Mouse (Mus musculus) limb, embryonic 12.5 days (tissue): Measurements from ENCODE around the gene Cemip. TPM values are rescaled to one million over a fixed set of nuclear protein-coding genes. Genes with fewer than 3 reads are reported as not detected.

Experiments used
- ATAC-seq: fragments of 200-750 bp; cut with Nextera tagmentation; 2 replicates; pipeline ENCODE4 v1.8.0; 2017; ENCODE audit warnings: low read depth, moderate TSS enrichment; ENCODE audit not compliant: insufficient number of reproducible peaks, insufficient read depth, low FRiP score, low TSS enrichment
- H3K27ac ChIP-seq: fragments of 300-500 bp; sonication (generic); 2 replicates; pipeline ENCODE4 v1.5.1; 2016; ENCODE audit warnings: mild to moderate bottlenecking, moderate library complexity
- H3K27me3 ChIP-seq: fragments of 300-500 bp; sonication (generic); 2 replicates; pipeline ENCODE4 v1.6.1; 2016; ENCODE audit warnings: mild to moderate bottlenecking, moderate library complexity
- H3K36me3 ChIP-seq: fragments of 300-500 bp; sonication (generic); 2 replicates; pipeline ENCODE4 v1.6.1; 2016; ENCODE audit warnings: mild to moderate bottlenecking, moderate library complexity
- H3K4me1 ChIP-seq: fragments of 300-500 bp; sonication (generic); replicated peaks from 2 replicates; pipeline ENCODE4 v1.6.1; 2016
- H3K4me2 ChIP-seq: fragments of 300-500 bp; sonication (generic); 2 replicates; pipeline ENCODE4 v1.6.1; 2016; ENCODE audit warnings: mild to moderate bottlenecking, moderate library complexity
- H3K4me3 ChIP-seq: fragments of 300-500 bp; sonication (generic); replicated peaks from 2 replicates; pipeline ENCODE4 v1.5.1; 2016; ENCODE audit warnings: mild to moderate bottlenecking
- H3K9ac ChIP-seq: fragments of 300-500 bp; sonication (generic); replicated peaks from 2 replicates; pipeline ENCODE4 v1.6.1; 2016; ENCODE audit warnings: mild to moderate bottlenecking, moderate library complexity
- H3K9me3 ChIP-seq: fragments of 300-500 bp; sonication (generic); 2 replicates; pipeline ENCODE4 v1.6.1; 2016; ENCODE audit warnings: mild to moderate bottlenecking, moderate library complexity
- WGBS: fragments of 180-500 bp; shearing (Covaris S2); methylation state at CpG from one replicate; pipeline ENCODE4 v1.1.7; 2016; 5-methylcytosine and 5-hydroxymethylcytosine counted together
- polyA plus RNA-seq: library from polyadenylated mRNA; unstranded; fragments of >200 nt; fragmentation: Nextera tagmentation; extraction: Ambion mirVana; gene quantifications from 2 replicates; pipeline ENCODE4 v1.2.1, GENCODE M21; 2016

Gene Cemip
- polyA plus RNA-seq, 1 experiment from 2014 or later: 0.05 TPM

DNA sequence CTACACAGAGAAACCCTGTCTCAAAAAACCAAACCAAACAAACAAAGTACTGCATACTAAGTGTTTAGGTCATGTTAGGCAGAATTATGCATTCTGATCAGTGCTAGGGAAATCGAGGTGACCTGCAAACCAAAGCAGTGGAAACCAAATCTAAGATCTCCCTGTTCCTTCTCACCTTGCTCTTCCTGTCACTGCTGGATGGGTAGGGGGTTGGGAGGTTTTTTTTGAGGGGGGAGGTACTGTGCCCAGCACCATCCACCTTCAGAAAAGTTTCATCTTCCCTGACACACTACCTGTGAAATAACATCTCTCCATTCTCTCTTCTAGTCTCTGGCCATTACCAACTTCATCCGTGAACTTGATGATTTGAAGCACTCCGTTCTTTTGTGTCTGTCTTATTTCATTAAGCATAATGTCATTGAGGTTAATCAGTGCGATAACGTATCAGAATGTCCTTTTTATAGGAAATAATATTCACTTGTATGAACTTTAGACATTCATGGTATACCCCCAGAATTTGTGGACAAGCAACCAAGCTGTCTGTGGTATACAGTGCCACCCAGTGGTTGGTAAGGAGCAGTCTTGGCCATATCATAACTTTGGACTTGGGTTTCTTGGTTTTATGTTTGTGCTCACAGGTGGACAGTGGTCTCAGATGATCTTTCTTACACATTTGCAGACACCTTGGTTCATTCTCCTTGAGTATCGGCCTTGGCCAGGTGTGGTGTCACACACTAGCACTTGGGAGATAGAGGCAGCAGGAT, 199.8 kb downstream of the Cemip start:
- Histone ChIP-seq H3K4me2 (no peak overlapping the region), H3K27me3 (no peaks in the 10 kb centered on the region), H3K27ac (no peak overlapping the region), H3K4me1 (peaks cover 31% of the 10 kb centered on the region), H3K4me3 (no peak overlapping the region), H3K9ac (no peak overlapping the region), H3K36me3 (peaks cover 6% of the 10 kb centered on the region; the same call in 1 of the 2 replicates), H3K9me3 (0 out of 2 replicates have a peak, but pooled peaks cover 5% of the 10 kb centered on the region)
- 91% methylated on average over 6 of the region's 6 CpGs for WGBS
- no peak for ATAC-seq

GRCm38 (mm10) chr7:83885835-83886234, 200.5 kb downstream of the Cemip start:
- whole genome bisulfite sequencing: 89% methylated on average over 4 of the region's 4 CpGs
- H3K4me3 ChIP-seq: no peak overlapping the region
- H3K36me3 ChIP-seq: peaks cover 6% of the 10 kb centered on the region; the same call in 1 of the 2 replicates
- H3K9me3 ChIP-seq: 0 out of 2 replicates have a peak, but pooled peaks cover 5% of the 10 kb centered on the region
- peaks cover 38% of the 10 kb centered on the region for H3K4me1 ChIP-seq
- H3K27me3 ChIP-seq: no peaks in the 10 kb centered on the region
- H3K27ac ChIP-seq: no peak overlapping the region
- no peak overlapping the region for H3K9ac ChIP-seq
- no peak for ATAC-seq
- H3K4me2 ChIP-seq: no peak overlapping the region

- H3K4me1 ChIP-seq: peaks cover 44% of the 10 kb centered on the region
- peaks cover 6% of the 10 kb centered on the region; the same call in 1 of the 2 replicates for H3K36me3 ChIP-seq
- ATAC-seq: no peak
- peak overlapping the region; percentile 97 for H3K27ac ChIP-seq
- H3K4me2 ChIP-seq: peak overlapping the region; percentile 97
- H3K27me3 ChIP-seq: no peaks in the 10 kb centered on the region
- 0 out of 2 replicates have a peak, but pooled peaks cover 5% of the 10 kb centered on the region for H3K9me3 ChIP-seq
- 29% methylated on average over 6 of the region's 6 CpGs for WGBS
- peak overlapping the region; percentile 89 for H3K9ac ChIP-seq
- H3K4me3 ChIP-seq: peak overlapping the region; percentile 85
These were observed 201.3 kb downstream of the Cemip start for GRCm38 (mm10) chr7:83884921-83885532.

GRCm38 (mm10) chr7:83884021-83884658, 202.2 kb downstream of the Cemip start, which contains the start of the genes Tlnrd1 and Mesd:
Tlnrd1 (minus strand) TSS chr7:83884305.
Mesd (plus strand) TSS chr7:83884466.
- H3K9me3 ChIP-seq: 0 out of 2 replicates have a peak, but pooled peaks cover 5% of the 10 kb centered on the region
- H3K4me1 ChIP-seq: peaks cover 53% of the 10 kb centered on the region
- H3K27me3 ChIP-seq: no peaks in the 10 kb centered on the region
- H3K4me2 ChIP-seq: peak within 1 kb of the TSS; percentile 97
- peak within 1 kb of the TSS; percentile 85 for H3K4me3 ChIP-seq
- H3K36me3 ChIP-seq: peaks cover 6% of the 10 kb centered on the region; the same call in 1 of the 2 replicates
- WGBS: under 1% methylated on average over 60 of the region's 69 CpGs
- H3K9ac ChIP-seq: peak within 1 kb of the TSS; percentile 89
- H3K27ac ChIP-seq: peak within 1 kb of the TSS; percentile 97
- ATAC-seq: peak; percentile 75

DNA sequence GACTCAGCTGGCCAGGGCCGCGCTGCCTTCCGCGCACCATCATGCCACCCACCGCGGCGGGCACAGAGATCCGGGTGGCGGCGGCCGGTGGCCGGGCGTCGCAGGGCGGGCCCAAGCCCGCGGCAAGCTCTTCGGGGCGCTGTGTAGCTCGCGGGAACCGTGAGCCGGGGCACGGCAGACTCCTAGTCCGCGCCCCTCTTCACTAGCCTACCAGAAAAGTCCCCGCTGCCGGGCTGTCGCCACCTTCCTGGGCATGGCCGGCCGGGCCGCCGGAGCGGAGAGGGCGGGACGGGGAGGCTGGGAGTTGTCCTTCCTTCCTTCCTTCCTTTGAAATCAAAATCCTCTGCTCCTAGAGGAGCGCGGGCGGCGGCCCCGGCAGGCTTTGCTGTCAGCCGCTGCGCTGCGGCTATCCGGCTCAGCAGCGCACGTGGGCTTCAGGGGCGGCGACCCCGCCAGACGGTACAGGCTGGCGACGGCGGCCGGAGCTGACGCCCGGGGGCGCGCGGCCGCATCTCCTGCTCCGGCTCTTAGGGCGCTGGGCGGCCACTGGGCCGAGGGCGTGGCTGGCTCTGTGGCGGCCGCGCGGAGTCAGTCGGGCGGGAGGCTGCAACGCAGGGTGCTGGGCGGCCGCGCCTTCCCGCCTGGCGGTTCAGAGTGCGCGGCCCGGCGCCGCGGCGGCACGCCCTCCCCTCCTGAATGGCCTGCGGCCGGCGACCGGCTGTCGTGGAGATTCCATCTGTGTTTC, 202.9 kb downstream of the Cemip start:
- peak overlapping the region; percentile 89 for H3K9ac ChIP-seq
- H3K27me3 ChIP-seq: no peaks in the 10 kb centered on the region
- H3K36me3 ChIP-seq: peaks cover 6% of the 10 kb centered on the region; the same call in 1 of the 2 replicates
- peak; percentile 67 for ATAC-seq
- peak overlapping the region; percentile 85 for H3K4me3 ChIP-seq
- H3K4me1 ChIP-seq: peaks cover 59% of the 10 kb centered on the region
- peak overlapping the region; percentile 97 for H3K27ac ChIP-seq
- H3K4me2 ChIP-seq: peak overlapping the region; percentile 97
- WGBS: under 1% methylated on average over 83 of the region's 91 CpGs
- 0 out of 2 replicates have a peak, but pooled peaks cover 5% of the 10 kb centered on the region for H3K9me3 ChIP-seq

Other genes starting within 250 kb of the Cemip start
- gene Tlnrd1, start 202.2 kb downstream of the Cemip start, polyA plus RNA-seq: 23.0 and 24.3 TPM in 2 replicates
- gene Mesd, start 202.0 kb downstream of the Cemip start, polyA plus RNA-seq: 97.0 and 105 TPM in 2 replicates
- 52.9 and 74.1 TPM in 2 replicates for gene Abhd17c, start 65.4 kb upstream of the Cemip start, polyA plus RNA-seq